Mouse (Mus musculus): Measurements from ENCODE around the gene Ptpn6. TPM values are rescaled to one million over a fixed set of nuclear protein-coding genes. Genes with fewer than 3 reads are reported as not detected.
"Not testable (repeated sequence)": the region's sequence is repeated elsewhere in the genome, so short reads cannot be mapped to it uniquely, and the experiment has no call there.

The Ptpn6 gene
- polyA plus RNA-seq, 2 experiments, result 17.9 to 26.6 TPM

DNA sequence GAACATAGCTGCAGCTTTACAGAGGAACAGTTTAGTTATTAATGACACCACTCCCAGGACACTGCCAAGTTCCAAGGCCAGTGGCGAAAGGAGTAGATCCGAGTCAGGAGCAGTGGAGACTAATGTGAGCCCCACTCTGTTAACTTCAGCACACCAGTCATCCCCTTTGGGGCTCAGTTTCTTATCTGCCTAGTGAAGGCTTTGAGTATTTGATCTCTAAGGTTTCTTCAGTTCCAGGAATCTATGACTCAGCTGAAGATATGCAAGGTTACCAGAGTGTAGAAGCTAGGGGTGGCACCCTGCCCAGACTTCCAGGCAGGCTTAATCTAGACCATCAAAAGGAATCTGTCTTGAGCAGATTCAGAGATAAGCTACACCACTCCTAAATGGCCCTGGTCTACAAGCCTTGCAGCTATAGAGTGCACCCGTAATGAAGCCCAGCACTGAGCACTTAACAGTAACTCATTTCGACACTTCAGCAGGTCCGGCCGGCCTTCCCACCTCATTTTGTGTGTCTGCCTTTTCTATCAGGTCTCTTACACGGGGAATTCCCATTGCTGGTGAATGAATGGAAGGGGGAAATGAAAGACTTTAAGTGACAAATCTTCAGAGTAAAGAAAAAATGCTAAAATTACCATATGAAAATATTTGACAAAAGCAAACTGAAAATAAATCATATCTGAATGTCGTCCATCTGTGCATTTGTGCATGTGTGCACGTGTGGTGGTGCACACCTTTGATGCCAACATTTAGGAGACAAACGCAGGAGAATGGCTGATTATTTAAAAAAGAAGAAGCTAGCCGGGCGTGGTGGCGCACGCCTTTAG, 54.7 kb downstream of the Ptpn6 start:
- Histone ChIP-seq H3K27me3 (ENCODE audit: control insufficient read depth, insufficient read depth, low read length) (no peaks in the 10 kb centered on the region), H3K4me3 (ENCODE audit: insufficient read depth in 1 of 2, low read depth in 2 of 2, low read length in 2 of 2) (0 out of 4 replicates have a peak overlapping the region, but pooled peaks of 1 of the 2 experiments have one; percentile 13), H3K27ac (peak overlapping the region; percentile 54), H3K4me1 (replicated peaks; ENCODE audit: control insufficient read depth in 2 of 2, insufficient read depth in 2 of 2, low read length in 1 of 2) (peaks cover 43 to 52% of the 10 kb centered on the region in 2 experiments), H3K9me3 (ENCODE audit: control insufficient read depth, low read length) (no peaks in the 10 kb centered on the region), H3K9ac (replicated peaks) (peak overlapping the region; percentile 23), H3K4me2 (ENCODE audit: low read depth) (peak overlapping the region; percentile 56), H3K36me3 (replicated peaks; ENCODE audit: control insufficient read depth, insufficient read depth, low read depth) (peaks cover 2% of the 10 kb centered on the region; the same call in 1 of the 2 replicates)
- ATAC-seq (ENCODE audit: insufficient read depth) (peak; percentile 88), DNase-seq (ENCODE audit: low read depth in 3 of 3, low spot score in 3 of 3) (peak; percentile 72 to 73 (median 72))
- WGBS (ENCODE audit: insufficient replicate concordance), result 45% methylated on average over 14 of the region's 14 CpGs
- no peak for TF ChIP-seq CTCF (IDR thresholded peaks at IDR 0.05; ENCODE audit: low read depth)
- peak; percentile 80 for TF ChIP-seq EP300 (IDR thresholded peaks at IDR 0.05; ENCODE audit: low read depth)

GRCm38 (mm10) chr6:124682291-124682690, 56.2 kb downstream of the Ptpn6 start:
- peak overlapping the region; percentile 54; the same call in 1 of the 2 replicates for H3K27ac ChIP-seq

DNA sequence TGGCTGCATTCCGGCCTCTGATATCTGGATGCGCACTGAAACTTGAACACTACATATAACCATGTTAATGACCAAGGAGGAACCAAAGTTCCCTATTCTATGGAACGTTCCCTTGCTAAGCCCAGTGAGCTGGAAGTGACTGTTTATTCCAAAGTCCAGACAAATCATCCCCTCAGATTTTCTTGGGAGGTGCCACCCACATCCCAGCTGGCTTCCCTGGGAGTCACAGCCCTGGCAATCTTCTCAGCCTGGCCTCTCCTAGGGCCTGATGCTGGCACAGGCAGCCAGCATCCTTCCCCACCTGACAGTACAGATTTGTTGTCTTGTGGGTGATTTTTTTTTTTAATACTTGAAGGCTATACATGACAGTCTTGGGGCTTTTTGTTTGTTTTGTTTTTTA, 59.0 kb downstream of the Ptpn6 start:
- no peak for TF ChIP-seq EP300 (IDR thresholded peaks at IDR 0.05; ENCODE audit: low read depth)
- no peak for TF ChIP-seq CTCF (IDR thresholded peaks at IDR 0.05; ENCODE audit: low read depth)
- Histone ChIP-seq H3K9me3 (ENCODE audit: control insufficient read depth, low read length) (no peaks in the 10 kb centered on the region), H3K4me3 (ENCODE audit: insufficient read depth in 1 of 2, low read depth in 2 of 2, low read length in 2 of 2) (no peak overlapping the region), H3K9ac (replicated peaks) (no peak overlapping the region), H3K27me3 (ENCODE audit: control insufficient read depth, insufficient read depth, low read length) (no peaks in the 10 kb centered on the region), H3K36me3 (replicated peaks; ENCODE audit: control insufficient read depth, insufficient read depth, low read depth) (peaks cover 3% of the 10 kb centered on the region; the same call in 1 of the 2 replicates), H3K4me2 (ENCODE audit: low read depth) (no peak overlapping the region), H3K27ac (no peak overlapping the region), H3K4me1 (replicated peaks; ENCODE audit: control insufficient read depth in 2 of 2, insufficient read depth in 2 of 2, low read length in 1 of 2) (peaks cover 22 to 34% of the 10 kb centered on the region in 2 experiments)
- ATAC-seq (ENCODE audit: insufficient read depth) (no peak), DNase-seq (ENCODE audit: low read depth in 3 of 3, low spot score in 3 of 3) (no peak)
- WGBS (ENCODE audit: insufficient replicate concordance), result 96% methylated on average over 3 of the region's 3 CpGs

More at GRCm38 (mm10) chr6:124682291-124682690, 56.2 kb downstream of the Ptpn6 start:
- H3K4me3 ChIP-seq (ENCODE audit: insufficient read depth in 1 of 2, low read depth in 2 of 2, low read length in 2 of 2); H3K9ac ChIP-seq (replicated peaks); H3K36me3 ChIP-seq (replicated peaks; ENCODE audit: control insufficient read depth, insufficient read depth, low read depth); H3K4me2 ChIP-seq (ENCODE audit: low read depth); ATAC-seq (ENCODE audit: insufficient read depth); DNase-seq (ENCODE audit: low read depth in 3 of 3, low spot score in 3 of 3); H3K27me3 ChIP-seq (ENCODE audit: control insufficient read depth, insufficient read depth, low read length); H3K9me3 ChIP-seq (ENCODE audit: control insufficient read depth, low read length): not testable (repeated sequence)
- peaks cover 43 to 52% of the 10 kb centered on the region in 2 experiments for H3K4me1 ChIP-seq (replicated peaks; ENCODE audit: control insufficient read depth in 2 of 2, insufficient read depth in 2 of 2, low read length in 1 of 2)
- 54% methylated on average over 6 of the region's 6 CpGs for WGBS (ENCODE audit: insufficient replicate concordance)

- Histone ChIP-seq H3K27ac (no peak overlapping the region), H3K4me2 (ENCODE audit: low read depth) (no peak overlapping the region), H3K4me3 (ENCODE audit: insufficient read depth in 1 of 2, low read depth in 2 of 2, low read length in 2 of 2) (no peak overlapping the region), H3K27me3 (ENCODE audit: control insufficient read depth, insufficient read depth, low read length) (no peaks in the 10 kb centered on the region), H3K36me3 (replicated peaks; ENCODE audit: control insufficient read depth, insufficient read depth, low read depth) (peaks cover 8% of the 10 kb centered on the region; the same call in 1 of the 2 replicates), H3K4me1 (replicated peaks; ENCODE audit: control insufficient read depth in 2 of 2, insufficient read depth in 2 of 2, low read length in 1 of 2) (peaks cover 21 to 28% of the 10 kb centered on the region in 2 experiments), H3K9me3 (ENCODE audit: control insufficient read depth, low read length) (no peaks in the 10 kb centered on the region), H3K9ac (replicated peaks) (no peak overlapping the region)
- TF ChIP-seq CTCF (IDR thresholded peaks at IDR 0.05; ENCODE audit: low read depth), result no peak
- ATAC-seq (ENCODE audit: insufficient read depth), result no peak
- 82% methylated on average over 7 of the region's 7 CpGs for WGBS (ENCODE audit: insufficient replicate concordance)
- no peak for DNase-seq (ENCODE audit: low read depth in 3 of 3, low spot score in 3 of 3)
Observed at GRCm38 (mm10) chr6:124678769-124679168, 59.7 kb downstream of the Ptpn6 start.

GRCm38 (mm10) chr6:124676171-124676570, 62.3 kb downstream of the Ptpn6 start:
- no peak overlapping the region for H3K4me3 ChIP-seq (ENCODE audit: insufficient read depth in 1 of 2, low read depth in 2 of 2, low read length in 2 of 2)
- H3K27ac ChIP-seq, result no peak overlapping the region
- ATAC-seq (ENCODE audit: insufficient read depth), result no peak
- TF ChIP-seq EP300 (IDR thresholded peaks at IDR 0.05; ENCODE audit: low read depth), result no peak
- no peak for DNase-seq (ENCODE audit: low read depth in 3 of 3, low spot score in 3 of 3)
- no peaks in the 10 kb centered on the region for H3K27me3 ChIP-seq (ENCODE audit: control insufficient read depth, insufficient read depth, low read length)
- peaks cover 14 to 19% of the 10 kb centered on the region in 2 experiments for H3K4me1 ChIP-seq (replicated peaks; ENCODE audit: control insufficient read depth in 2 of 2, insufficient read depth in 2 of 2, low read length in 1 of 2)
- peaks cover 11% of the 10 kb centered on the region; the same call in 1 of the 2 replicates for H3K36me3 ChIP-seq (replicated peaks; ENCODE audit: control insufficient read depth, insufficient read depth, low read depth)
- H3K4me2 ChIP-seq (ENCODE audit: low read depth), result no peak overlapping the region
- H3K9me3 ChIP-seq (ENCODE audit: control insufficient read depth, low read length), result no peaks in the 10 kb centered on the region
- 72% methylated on average over 6 of the region's 6 CpGs for WGBS (ENCODE audit: insufficient replicate concordance)
- H3K9ac ChIP-seq (replicated peaks), result no peak overlapping the region

Measured in liver, embryonic 14.5 days (tissue).